Mouse (Mus musculus) testis, adult 2 months (tissue): Measurements from ENCODE around the gene Dpp9.

ENCODE experiments used
- CTCF ChIP-seq: fragments of 200-500 bp; IDR thresholded peaks from 2 replicates; pipeline ENCODE4 v1.5.1; 2012; ENCODE audit warnings: low read depth, mild to moderate bottlenecking, inconsistent platforms, low read length, moderate library complexity; ENCODE audit not compliant: control insufficient read depth, insufficient read depth, insufficient replicate concordance
- POLR2A ChIP-seq: fragments of 200-500 bp; IDR thresholded peaks from 2 replicates; pipeline ENCODE4 v1.6.1; 2012; ENCODE audit warnings: low read depth, mild to moderate bottlenecking, inconsistent platforms, low read length, moderate library complexity; ENCODE audit not compliant: control insufficient read depth

DNA sequence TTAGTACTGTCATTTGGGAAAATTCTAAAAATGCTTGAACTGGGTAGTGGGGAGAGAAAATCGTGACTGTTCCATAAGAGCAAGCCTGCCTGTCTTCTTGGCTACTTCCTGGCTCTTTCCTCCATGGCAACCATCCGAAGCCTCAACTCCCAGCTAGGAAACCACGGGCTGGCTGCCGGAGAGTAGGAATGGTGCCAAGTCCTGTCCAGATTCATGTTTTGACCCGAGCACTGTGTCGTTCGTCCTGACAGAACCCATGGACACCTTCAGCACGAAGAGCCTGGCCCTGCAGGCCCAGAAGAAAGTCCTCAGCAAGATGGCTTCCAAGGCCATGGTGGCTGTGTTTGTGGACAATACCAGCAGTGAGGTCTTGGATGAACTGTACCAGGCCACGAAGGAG is 47.2 kb downstream of the Dpp9 start:
- TF ChIP-seq CTCF = no peak
- TF ChIP-seq POLR2A = no peak
